Mouse (Mus musculus) adrenal gland, postnatal 14 days (tissue): ENCODE measurements at regions not wholly inside any gene's neighbourhood (a gene's known extent, or its start where the extent isn't known, plus 50 kb on each side); places are given as distances from the start of the nearest gene placed in this dataset.
"Not testable (repeated sequence)": the region's sequence is repeated elsewhere in the genome, so short reads cannot be mapped to it uniquely, and the experiment has no call there.

Experiments used
- DNase-seq: peaks from one replicate; pipeline ENCODE4 v3.0.0; 2021; ENCODE audit warnings: mixed read lengths

GRCm38 (mm10) chr19:32974778-32975240 lies 217.5 kb downstream of the Pten start:
- DNase-seq = peak; percentile 52

- no peak for DNase-seq
Observed at GRCm38 (mm10) chr19:32975303-32975702, 218.0 kb downstream of the Pten start.

- no peak for DNase-seq
Observed at GRCm38 (mm10) chr19:32976507-32976906, 219.2 kb downstream of the Pten start.

- DNase-seq = no peak
Observed at GRCm38 (mm10) chr19:32978037-32978745, 220.9 kb downstream of the Pten start.

GRCm38 (mm10) chr19:32980142-32980541 lies 222.8 kb downstream of the Pten start:
- DNase-seq = no peak

- DNase-seq = peak; percentile 16
Observed at GRCm38 (mm10) chr19:32988713-32989112, 231.4 kb downstream of the Pten start.

- DNase-seq = no peak
Observed at GRCm38 (mm10) chr19:32989346-32989745, 232.0 kb downstream of the Pten start.

GRCm38 (mm10) chr19:32990576-32990975 lies 233.3 kb downstream of the Pten start:
- DNase-seq = no peak

GRCm38 (mm10) chr19:32998576-32999170 lies 241.4 kb downstream of the Pten start:
- DNase-seq = no peak

- no peak for DNase-seq
Observed at GRCm38 (mm10) chr19:33007582-33007981, 250.3 kb downstream of the Pten start.

GRCm38 (mm10) chr19:33008076-33008475 lies 250.8 kb downstream of the Pten start:
- no peak for DNase-seq

GRCm38 (mm10) chr19:33008794-33009193 lies 251.5 kb downstream of the Pten start:
- DNase-seq = no peak

- DNase-seq = no peak
Observed at GRCm38 (mm10) chr19:33010886-33011446, 253.7 kb downstream of the Pten start.

- not testable (repeated sequence) for DNase-seq
Observed at GRCm38 (mm10) chr19:33014879-33015278, 257.6 kb downstream of the Pten start.

- no peak for DNase-seq
Observed at GRCm38 (mm10) chr19:33021161-33021560, 263.9 kb downstream of the Pten start.

- DNase-seq = no peak
Observed at GRCm38 (mm10) chr19:33022839-33023428, 265.6 kb downstream of the Pten start.

GRCm38 (mm10) chr19:33029688-33030444 lies 272.6 kb downstream of the Pten start:
- DNase-seq = no peak

GRCm38 (mm10) chr19:33040512-33040911 lies 283.2 kb downstream of the Pten start:
- no peak for DNase-seq

- DNase-seq = no peak
Observed at GRCm38 (mm10) chr19:33040991-33041390, 283.7 kb downstream of the Pten start.

- DNase-seq = no peak
Observed at GRCm38 (mm10) chr19:33042760-33043159, 285.5 kb downstream of the Pten start.

- no peak for DNase-seq
Observed at GRCm38 (mm10) chr19:33043696-33044095, 286.4 kb downstream of the Pten start.

- DNase-seq = no peak
Observed at GRCm38 (mm10) chr19:33048754-33049442, 291.6 kb downstream of the Pten start.
